Mouse (Mus musculus) T-helper 1 cell (primary cell): ENCODE measurements at regions not wholly inside any gene's neighbourhood (a gene's known extent, or its start where the extent isn't known, plus 50 kb on each side); places are given as distances from the start of the nearest gene placed in this dataset.

Source experiments
- in situ Hi-C: fragments of 300-600 bp; cut with MboI, MseI; formaldehyde crosslinking; loops from one replicate; pipeline ENCODE4 v1.15.1; 2025; ENCODE audit warnings: high pct_unique_total_duplicates

GRCm38 (mm10) chr10:91959734-91960492, 762.3 kb downstream of the Nedd1 start:
- in situ Hi-C loops: no loop called here

GRCm38 (mm10) chr10:91953078-91953477, 769.1 kb downstream of the Nedd1 start:
- in situ Hi-C loops: no loop called here

- in situ Hi-C loops: no loop called here
Measured at GRCm38 (mm10) chr10:91923626-91924025, 742.5 kb upstream of the Tmpo start.

- in situ Hi-C loops: no loop called here
Measured at GRCm38 (mm10) chr10:91889864-91890263, 708.7 kb upstream of the Tmpo start.

GRCm38 (mm10) chr10:91888537-91888936, 707.4 kb upstream of the Tmpo start:
- in situ Hi-C loops: no loop called here

- in situ Hi-C loops: no loop called here
Measured at GRCm38 (mm10) chr10:91883155-91883554, 702.0 kb upstream of the Tmpo start.

GRCm38 (mm10) chr10:91882481-91882880, 701.4 kb upstream of the Tmpo start:
- in situ Hi-C loops: no loop called here

- in situ Hi-C loops: no loop called here
Measured at GRCm38 (mm10) chr10:91881521-91882228, 700.6 kb upstream of the Tmpo start.

- in situ Hi-C loops: no loop called here
Measured at GRCm38 (mm10) chr10:91875450-91875849, 694.3 kb upstream of the Tmpo start.

- in situ Hi-C loops: no loop called here
Measured at GRCm38 (mm10) chr10:91871244-91871643, 690.1 kb upstream of the Tmpo start.

- in situ Hi-C loops: no loop called here
Measured at GRCm38 (mm10) chr10:91858711-91859595, 677.8 kb upstream of the Tmpo start.

GRCm38 (mm10) chr10:91827074-91827473, 646.0 kb upstream of the Tmpo start:
- in situ Hi-C loops: no loop called here

GRCm38 (mm10) chr10:91823499-91823898, 642.4 kb upstream of the Tmpo start:
- in situ Hi-C loops: no loop called here

GRCm38 (mm10) chr10:91804870-91805269, 623.8 kb upstream of the Tmpo start:
- in situ Hi-C loops: no loop called here
